Mouse (Mus musculus): ENCODE measurements around the gene Nefh. TPM values are rescaled to one million over a fixed set of nuclear protein-coding genes. Genes with fewer than 3 reads are reported as not detected.

Nefh gene
- total RNA-seq, 2 experiments from 2014 or later: 46.2 to 59.5 TPM

- DNase-seq (ENCODE audit: low spot score in 2 of 2): peak; percentile 46 to 47
Observed at GRCm38 (mm10) chr11:4953918-4954317, 6.1 kb upstream of the Nefh start.

- DNase-seq (ENCODE audit: low spot score in 2 of 2): no peak
Observed at GRCm38 (mm10) chr11:4953401-4953800, 5.5 kb upstream of the Nefh start.

- peak; percentile 16 to 48 for DNase-seq (ENCODE audit: low spot score in 2 of 2)
Observed at GRCm38 (mm10) chr11:4949256-4950044, 1.6 kb upstream of the Nefh start.

- DNase-seq (ENCODE audit: low spot score in 2 of 2): no peak
Observed at GRCm38 (mm10) chr11:4948792-4949191, 928 bp upstream of the Nefh start.

- DNase-seq (ENCODE audit: low spot score in 2 of 2): peak; percentile 77 to 93
Observed at GRCm38 (mm10) chr11:4946947-4947812, 684 bp downstream of the Nefh start.

- peak in 1 of 2 experiments; percentile 37 for DNase-seq (ENCODE audit: low spot score in 2 of 2)
Observed at GRCm38 (mm10) chr11:4946530-4946929, 1.3 kb downstream of the Nefh start.

- DNase-seq (ENCODE audit: low spot score in 2 of 2): no peak
Observed at GRCm38 (mm10) chr11:4936243-4936642, 11.6 kb downstream of the Nefh start.

GRCm38 (mm10) chr11:4931009-4931601 lies 16.8 kb downstream of the Nefh start:
- DNase-seq (ENCODE audit: low spot score in 2 of 2): no peak

- DNase-seq (ENCODE audit: low spot score in 2 of 2): peak; percentile 56 to 71
Observed at GRCm38 (mm10) chr11:4927224-4927623, 20.6 kb downstream of the Nefh start.

GRCm38 (mm10) chr11:4921751-4922150 lies 26.1 kb downstream of the Nefh start:
- DNase-seq (ENCODE audit: low spot score in 2 of 2): no peak

- DNase-seq (ENCODE audit: low spot score in 2 of 2): no peak
Observed at GRCm38 (mm10) chr11:4921281-4921680, 26.6 kb downstream of the Nefh start.

GRCm38 (mm10) chr11:4916068-4916467 lies 31.8 kb downstream of the Nefh start:
- DNase-seq (ENCODE audit: low spot score in 2 of 2): peak; percentile 69 to 73

- DNase-seq (ENCODE audit: low spot score in 2 of 2): no peak
Observed at GRCm38 (mm10) chr11:4906231-4906630, 41.6 kb downstream of the Nefh start.

GRCm38 (mm10) chr11:4901956-4902355 lies 45.9 kb downstream of the Nefh start:
- DNase-seq (ENCODE audit: low spot score in 2 of 2): no peak

GRCm38 (mm10) chr11:4900437-4900836 lies 47.4 kb downstream of the Nefh start:
- DNase-seq (ENCODE audit: low spot score in 2 of 2): no peak

GRCm38 (mm10) chr11:4894848-4895816 lies 52.7 kb downstream of the Nefh start, which contains the start of gene Thoc5:
TSS of gene Thoc5 (plus strand) at chr11:4895320.
- DNase-seq (ENCODE audit: low spot score in 2 of 2): peak; percentile 80 to 87

All from left cerebral cortex, adult 18-20 months (tissue).